Mouse (Mus musculus) liver, embryonic 14.5 days (tissue): Measurements from ENCODE around the gene Scn1b.

Experiments used
- CTCF ChIP-seq: IDR thresholded peaks from 2 replicates; pipeline ENCODE4 v1.5.1; 2016; ENCODE audit warnings: antibody characterized with exemption, low read depth, control low read depth
- EP300 ChIP-seq: IDR thresholded peaks from 2 replicates; pipeline ENCODE4 v1.6.1; 2016; ENCODE audit warnings: antibody characterized with exemption, low read depth

DNA sequence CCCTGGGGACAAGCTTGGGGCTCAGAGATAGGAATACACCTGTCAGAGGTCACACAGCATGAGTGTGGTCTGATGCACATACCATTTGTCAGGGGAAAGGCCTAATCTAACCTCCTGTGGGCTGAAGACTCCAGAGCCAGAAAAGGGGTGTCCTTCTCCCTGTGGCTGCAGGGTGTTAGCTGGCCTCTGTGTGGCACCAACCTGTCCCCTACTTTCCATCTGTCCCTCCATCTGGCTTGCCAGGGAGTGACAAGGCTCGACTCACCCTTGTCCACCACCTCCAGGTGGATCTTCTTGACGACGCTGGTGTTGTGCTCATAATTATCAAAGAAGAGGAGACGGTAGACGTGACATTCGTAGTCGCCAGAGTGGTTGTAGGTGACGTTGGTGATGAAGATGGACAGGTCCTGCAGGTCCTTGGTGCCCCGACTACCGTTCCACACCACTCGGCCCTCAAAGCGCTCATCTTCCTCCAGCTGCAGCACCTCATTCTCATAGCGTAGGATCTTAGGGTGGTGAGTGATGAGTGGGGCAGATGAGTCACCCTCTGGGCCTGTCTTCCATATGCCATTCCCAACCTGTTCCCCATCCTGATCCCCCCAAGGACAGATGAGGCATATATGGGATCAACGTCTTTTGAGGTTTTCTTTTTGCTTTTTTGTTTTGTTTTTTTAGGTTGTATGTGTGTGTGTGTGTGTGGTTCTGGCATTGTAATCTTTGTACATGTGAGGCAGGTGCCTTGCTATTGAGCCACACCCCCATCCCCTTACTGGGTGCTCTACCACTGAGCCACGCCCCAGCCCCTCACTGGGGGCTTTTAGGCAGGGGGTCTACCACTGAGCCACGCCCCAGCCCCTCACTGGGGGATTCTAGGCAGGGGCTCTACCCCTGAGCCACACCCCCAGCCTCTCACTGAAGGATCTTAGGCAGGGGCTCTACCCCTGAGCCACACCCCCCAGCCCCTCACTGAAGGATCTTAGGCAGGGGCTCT is 3.9 kb downstream of the Scn1b start:
- no peak for TF ChIP-seq EP300
- TF ChIP-seq CTCF, result no peak
